Mouse (Mus musculus) spleen, postnatal 0 days (tissue): Measurements from ENCODE around the gene Rasa3. TPM values are rescaled to one million over a fixed set of nuclear protein-coding genes. Genes with fewer than 3 reads are reported as not detected.

Experiments
- polyA plus RNA-seq: library from polyadenylated mRNA; unstranded; fragments of >200 nt; fragmentation: Nextera tagmentation; extraction: Ambion mirVana; gene quantifications from 2 replicates; pipeline ENCODE4 v1.2.1, GENCODE M21; 2015

Rasa3 gene
- polyA plus RNA-seq = 19.8 and 24.0 TPM in 2 replicates

DNA sequence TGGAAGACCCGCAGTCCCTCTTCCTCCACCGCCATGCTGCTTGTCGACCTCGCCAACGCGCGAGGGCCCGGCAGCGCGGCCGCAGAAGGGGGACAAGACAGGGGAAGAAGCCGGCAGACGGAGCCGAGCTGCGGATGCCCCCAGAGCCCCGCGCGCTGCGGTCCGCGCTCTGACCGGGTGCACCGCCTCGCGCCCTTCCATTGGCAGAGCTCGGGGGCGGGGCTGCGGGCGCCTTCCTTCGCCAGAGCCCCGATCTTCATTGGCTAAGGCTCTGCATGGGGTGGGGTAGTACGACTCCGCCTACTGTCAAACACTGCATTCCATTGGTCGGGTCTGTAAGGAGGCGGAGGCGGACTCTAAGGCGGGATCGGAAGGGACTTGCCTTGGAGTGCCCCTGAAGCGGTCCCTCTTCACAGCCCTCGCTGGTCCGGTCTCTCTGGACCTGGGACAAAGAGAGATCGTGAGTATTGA is at the start of gene Rasa3:
TSS of gene Rasa3 (minus strand) at position 191 of the 471 bp plus-strand sequence.

DNA sequence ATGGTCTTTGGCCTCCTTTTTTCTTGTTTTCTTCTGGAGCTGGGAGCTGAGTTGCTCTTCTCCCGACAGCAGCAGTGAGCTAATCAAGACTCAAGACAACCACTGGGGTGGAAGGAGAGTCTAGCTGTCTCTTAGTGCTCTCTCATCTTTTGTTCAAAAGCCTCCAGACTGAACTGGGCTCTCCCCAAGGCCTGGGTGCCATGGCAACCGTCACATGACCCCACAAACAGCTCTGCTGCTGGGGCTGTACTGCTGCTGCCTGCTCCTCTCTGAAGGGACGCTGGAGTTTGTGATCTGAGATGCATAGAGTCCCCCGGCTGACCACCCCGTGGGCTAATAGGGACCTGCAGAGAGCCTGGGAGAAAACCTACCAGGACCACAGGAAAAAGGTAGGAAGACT is 28.3 kb upstream of the Rasa3 start, which contains the start of gene Cfap97d2:
TSS of gene Cfap97d2 (plus strand) at position 222 of the 400 bp plus-strand sequence.

GRCm38 (mm10) chr8:13562118-13562517 is 115.3 kb downstream of the Rasa3 start, which contains the start of gene 1700029H14Rik:
Gene 1700029H14Rik, minus strand, starts transcription at chr8:13562461.

Other genes with a start within 250 kb of the Rasa3 start
- 0.84 and 1.1 TPM in 2 replicates for gene Tmem255b, start 242.4 kb downstream of the Rasa3 start, polyA plus RNA-seq
- 29.0 and 47.1 TPM in 2 replicates for gene Gas6, start 183.1 kb downstream of the Rasa3 start, polyA plus RNA-seq
- not detected in 2 replicates for gene 1700029H14Rik, start 115.1 kb downstream of the Rasa3 start, polyA plus RNA-seq
- gene Cfap97d2, start 28.3 kb upstream of the Rasa3 start, polyA plus RNA-seq = 0.18 TPM in 1 of 2 replicates, not detected in the other
- 42.9 and 48.5 TPM in 2 replicates for gene Cdc16, start 80.1 kb upstream of the Rasa3 start, polyA plus RNA-seq
- 22.0 and 27.1 TPM in 2 replicates for gene Upf3a, start 108.0 kb upstream of the Rasa3 start, polyA plus RNA-seq
- not detected in 2 replicates for gene AF366264, start 160.8 kb upstream of the Rasa3 start, polyA plus RNA-seq
- gene Champ1, start 192.0 kb upstream of the Rasa3 start, polyA plus RNA-seq = 12.2 and 12.3 TPM in 2 replicates
- gene Coprs, start 212.7 kb upstream of the Rasa3 start, polyA plus RNA-seq = 8.7 and 11.5 TPM in 2 replicates